Mouse (Mus musculus) limb, embryonic 12.5 days (tissue): Measurements from ENCODE around the gene Trim37. TPM values are rescaled to one million over a fixed set of nuclear protein-coding genes. Genes with fewer than 3 reads are reported as not detected.
A peak's percentile ranks its signal among the peaks of the same experiment; 100 is the strongest.

Experiments used
- ATAC-seq: fragments of 200-750 bp; cut with Nextera tagmentation; 2 replicates; pipeline ENCODE4 v1.8.0; 2017; ENCODE audit warnings: low read depth, moderate TSS enrichment; ENCODE audit not compliant: insufficient number of reproducible peaks, insufficient read depth, low FRiP score, low TSS enrichment
- H3K27ac ChIP-seq: fragments of 300-500 bp; sonication (generic); 2 replicates; pipeline ENCODE4 v1.5.1; 2016; ENCODE audit warnings: mild to moderate bottlenecking, moderate library complexity
- H3K27me3 ChIP-seq: fragments of 300-500 bp; sonication (generic); 2 replicates; pipeline ENCODE4 v1.6.1; 2016; ENCODE audit warnings: mild to moderate bottlenecking, moderate library complexity
- H3K36me3 ChIP-seq: fragments of 300-500 bp; sonication (generic); 2 replicates; pipeline ENCODE4 v1.6.1; 2016; ENCODE audit warnings: mild to moderate bottlenecking, moderate library complexity
- H3K4me1 ChIP-seq: fragments of 300-500 bp; sonication (generic); replicated peaks from 2 replicates; pipeline ENCODE4 v1.6.1; 2016
- H3K4me2 ChIP-seq: fragments of 300-500 bp; sonication (generic); 2 replicates; pipeline ENCODE4 v1.6.1; 2016; ENCODE audit warnings: mild to moderate bottlenecking, moderate library complexity
- H3K4me3 ChIP-seq: fragments of 300-500 bp; sonication (generic); replicated peaks from 2 replicates; pipeline ENCODE4 v1.5.1; 2016; ENCODE audit warnings: mild to moderate bottlenecking
- H3K9ac ChIP-seq: fragments of 300-500 bp; sonication (generic); replicated peaks from 2 replicates; pipeline ENCODE4 v1.6.1; 2016; ENCODE audit warnings: mild to moderate bottlenecking, moderate library complexity
- H3K9me3 ChIP-seq: fragments of 300-500 bp; sonication (generic); 2 replicates; pipeline ENCODE4 v1.6.1; 2016; ENCODE audit warnings: mild to moderate bottlenecking, moderate library complexity
- WGBS: fragments of 180-500 bp; shearing (Covaris S2); methylation state at CpG from one replicate; pipeline ENCODE4 v1.1.7; 2016; 5-methylcytosine and 5-hydroxymethylcytosine counted together
- polyA plus RNA-seq: library from polyadenylated mRNA; unstranded; fragments of >200 nt; fragmentation: Nextera tagmentation; extraction: Ambion mirVana; gene quantifications from 2 replicates; pipeline ENCODE4 v1.2.1, GENCODE M21; 2016

Gene Trim37
- polyA plus RNA-seq, 1 experiment from 2014 or later = 35.1 TPM

DNA sequence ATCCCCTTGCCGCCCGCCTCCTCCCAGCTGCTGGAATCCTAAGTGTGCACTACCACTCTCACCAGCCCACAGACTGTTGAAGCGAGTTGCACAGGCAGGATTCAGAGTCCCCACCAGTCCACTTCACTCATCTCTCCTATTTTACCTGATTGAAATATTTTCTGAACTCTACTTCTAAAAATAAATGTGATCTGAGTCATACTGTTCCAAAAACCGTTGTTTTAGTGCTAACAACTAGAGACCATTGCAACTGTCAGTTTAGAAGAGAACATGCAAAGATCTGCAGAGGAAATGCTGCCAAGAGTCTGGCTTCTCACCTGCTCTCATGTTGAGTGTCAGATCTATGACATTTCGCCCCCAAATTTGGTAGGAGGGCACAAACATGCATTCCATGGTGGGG is 106.5 kb downstream of the Trim37 start:
- Histone ChIP-seq H3K27me3 (no peaks in the 10 kb centered on the region), H3K27ac (no peak overlapping the region), H3K9ac (no peak overlapping the region), H3K36me3 (peaks cover 11% of the 10 kb centered on the region), H3K4me1 (no peaks in the 10 kb centered on the region), H3K4me2 (no peak overlapping the region), H3K9me3 (no peaks in the 10 kb centered on the region), H3K4me3 (no peak overlapping the region)
- ATAC-seq = no peak
- 89% methylated on average over 5 of the region's 5 CpGs for WGBS

DNA sequence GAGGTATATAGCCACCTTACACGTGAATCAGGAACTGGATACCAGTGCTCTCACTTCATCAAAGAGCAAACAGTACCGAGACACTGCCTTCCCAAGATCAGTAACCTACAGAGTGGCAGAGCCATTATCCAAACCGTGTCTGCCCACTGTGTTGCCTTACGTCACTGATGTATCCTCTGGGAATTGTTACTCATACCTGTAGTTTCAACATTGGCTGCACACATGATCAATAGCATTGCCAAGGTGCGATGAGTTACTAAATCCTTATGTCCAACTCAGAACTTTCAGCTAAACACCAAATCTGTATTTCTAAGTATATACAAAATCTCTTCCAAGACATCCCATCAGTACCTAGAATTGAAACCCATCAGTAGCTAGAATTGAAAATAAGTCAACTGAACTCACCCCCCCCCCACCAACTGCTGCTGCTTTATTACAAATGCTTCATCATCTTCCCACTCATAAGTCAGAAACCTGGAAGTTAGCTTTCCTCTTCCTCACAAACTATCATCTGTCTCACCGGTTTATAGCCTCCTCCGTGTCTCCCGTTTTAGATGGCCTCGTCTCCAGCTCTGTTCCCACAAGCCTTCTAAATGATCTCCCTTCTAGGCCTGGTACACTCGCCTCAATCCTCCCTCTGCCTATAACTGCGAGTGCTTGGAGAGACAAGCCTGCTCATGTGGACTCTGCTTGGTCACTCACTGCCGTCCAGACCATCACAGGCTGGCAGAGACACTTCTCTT is 108.0 kb downstream of the Trim37 start:
- no peaks in the 10 kb centered on the region for H3K9me3 ChIP-seq

DNA sequence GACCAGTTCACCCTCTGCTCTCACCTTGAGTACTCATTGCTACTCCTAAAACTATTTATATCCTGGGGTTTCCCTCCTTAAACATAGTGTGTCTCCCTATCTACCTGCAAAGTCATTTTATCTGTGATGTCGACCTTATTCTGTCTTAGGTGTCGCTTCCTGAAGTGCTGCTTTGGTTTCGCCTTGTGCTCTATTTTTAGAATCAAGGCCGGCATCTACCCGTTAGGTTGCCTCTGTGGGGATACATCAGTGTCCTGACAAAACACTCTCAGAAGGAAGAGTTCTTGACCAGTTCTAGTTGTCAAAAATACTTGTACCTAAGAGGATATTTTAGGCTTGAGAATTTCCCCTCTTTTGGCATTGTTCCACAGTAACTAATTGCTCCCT is 108.6 kb downstream of the Trim37 start:
- Histone ChIP-seq H3K27me3 (no peaks in the 10 kb centered on the region), H3K9ac (no peak overlapping the region), H3K27ac (no peak overlapping the region), H3K9me3 (no peaks in the 10 kb centered on the region), H3K4me3 (no peak overlapping the region), H3K4me1 (no peaks in the 10 kb centered on the region), H3K4me2 (no peak overlapping the region), H3K36me3 (peaks cover 11% of the 10 kb centered on the region)
- no peak for ATAC-seq
- WGBS = 80% methylated on average over 5 of the region's 5 CpGs

More for the DNA sequence above, 108.0 kb downstream of the Trim37 start:
- no peak overlapping the region for H3K4me3 ChIP-seq
- no peaks in the 10 kb centered on the region for H3K4me1 ChIP-seq
- H3K27me3 ChIP-seq = no peaks in the 10 kb centered on the region
- no peak overlapping the region for H3K4me2 ChIP-seq
- H3K9ac ChIP-seq = no peak overlapping the region
- 89% methylated on average over 12 of the region's 12 CpGs for WGBS
- H3K27ac ChIP-seq = no peak overlapping the region
- peaks cover 11% of the 10 kb centered on the region for H3K36me3 ChIP-seq
- ATAC-seq = no peak

DNA sequence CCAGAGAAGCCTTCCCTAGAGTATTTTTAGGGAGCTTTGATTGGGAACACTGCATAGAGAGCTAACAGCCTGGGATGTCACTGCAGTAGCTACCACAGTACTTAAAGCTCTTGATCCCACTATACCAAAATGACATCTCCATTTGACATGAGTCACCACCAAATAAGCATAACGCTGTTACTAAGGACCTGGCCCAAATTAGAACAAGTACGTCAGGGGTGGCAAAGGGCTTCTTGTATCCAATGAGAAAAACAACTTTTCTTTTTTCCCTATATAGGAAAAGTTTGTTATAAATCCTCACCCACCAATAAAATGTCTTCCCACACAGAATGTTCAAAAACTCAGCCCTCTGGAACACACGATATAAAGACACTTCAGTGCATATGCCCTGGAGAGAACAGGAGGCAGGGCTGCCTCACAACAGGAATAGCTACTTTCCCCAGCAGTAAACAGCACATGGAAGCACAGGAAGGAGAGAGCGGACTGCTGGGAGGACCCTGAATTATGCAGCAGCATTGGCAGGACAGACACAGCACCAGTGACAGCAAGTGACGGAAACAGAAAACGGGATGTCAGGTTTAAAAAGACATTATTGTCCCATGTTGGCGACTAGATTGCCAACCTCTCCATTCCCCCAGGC is 112.1 kb downstream of the Trim37 start:
- Histone ChIP-seq H3K9me3 (no peaks in the 10 kb centered on the region), H3K9ac (no peak overlapping the region), H3K4me1 (no peaks in the 10 kb centered on the region), H3K27me3 (peaks cover under 1% of the 10 kb centered on the region; the same call in 1 of the 2 replicates), H3K4me2 (no peak overlapping the region), H3K4me3 (no peak overlapping the region), H3K36me3 (peaks cover 10% of the 10 kb centered on the region), H3K27ac (no peak overlapping the region)
- ATAC-seq = no peak
- 90% methylated on average over 7 of the region's 7 CpGs for WGBS

DNA sequence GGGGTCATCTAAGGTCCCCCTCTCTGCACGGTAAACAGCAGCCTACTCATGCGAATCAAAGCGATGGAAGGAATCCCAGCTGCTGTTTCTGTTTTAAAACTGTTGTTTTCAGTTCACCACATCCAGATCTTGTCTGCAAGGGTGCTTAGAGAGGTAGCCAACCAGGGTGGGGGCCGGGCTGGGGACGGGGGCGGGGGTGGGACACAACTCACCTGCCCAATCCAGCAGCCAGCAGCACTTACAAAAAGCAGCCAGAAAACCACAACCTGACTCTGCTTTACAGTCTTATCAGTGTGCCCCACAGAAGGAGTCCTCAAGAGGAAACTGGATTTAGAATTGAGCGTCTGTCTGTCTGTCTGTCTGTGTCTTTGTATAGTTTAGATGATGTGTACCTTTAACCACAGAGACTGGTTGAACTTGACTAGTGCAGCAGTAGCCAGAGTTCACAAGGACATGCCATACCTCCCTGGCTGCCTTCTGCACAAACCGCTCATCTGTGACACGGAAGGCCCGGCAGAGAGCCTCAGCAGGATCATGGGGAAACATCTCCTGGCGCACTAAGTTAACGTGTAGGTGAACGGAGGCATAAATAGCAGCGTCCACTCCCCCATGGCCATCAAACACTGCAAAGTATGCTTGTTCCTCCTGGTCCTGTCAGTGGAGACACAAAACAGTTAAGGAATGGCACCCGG is 113.4 kb downstream of the Trim37 start:
- no peak overlapping the region for H3K4me2 ChIP-seq
- H3K9ac ChIP-seq = no peak overlapping the region
- no peaks in the 10 kb centered on the region for H3K9me3 ChIP-seq
- WGBS = 93% methylated on average over 15 of the region's 15 CpGs
- H3K4me3 ChIP-seq = no peak overlapping the region
- no peaks in the 10 kb centered on the region for H3K4me1 ChIP-seq
- H3K27ac ChIP-seq = no peak overlapping the region
- H3K27me3 ChIP-seq = peaks cover 10% of the 10 kb centered on the region; the same call in 1 of the 2 replicates
- ATAC-seq = no peak
- H3K36me3 ChIP-seq = 0 out of 2 replicates have a peak, but pooled peaks cover 3% of the 10 kb centered on the region

DNA sequence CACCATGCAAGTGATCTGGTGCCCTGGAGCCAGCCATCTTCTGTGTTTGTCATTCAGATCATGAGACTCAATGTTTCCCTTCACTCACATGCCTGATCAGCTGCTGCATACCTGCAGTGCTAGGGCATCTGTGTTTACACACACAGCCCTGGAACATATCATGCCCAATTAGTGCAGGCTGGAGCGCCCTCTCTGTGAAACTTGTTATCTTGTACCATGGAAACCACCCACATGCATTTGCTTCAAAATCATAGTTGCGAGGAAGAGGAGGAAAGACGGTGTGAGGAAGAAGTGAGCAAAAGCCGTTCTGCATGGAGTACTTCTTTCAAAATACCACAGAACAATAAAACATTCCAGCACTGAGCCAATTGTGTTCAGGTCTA is 113.9 kb downstream of the Trim37 start:
- Histone ChIP-seq H3K4me3 (no peak overlapping the region), H3K27ac (no peak overlapping the region), H3K36me3 (0 out of 2 replicates have a peak, but pooled peaks cover 3% of the 10 kb centered on the region), H3K9ac (no peak overlapping the region), H3K9me3 (no peaks in the 10 kb centered on the region), H3K27me3 (peaks cover 13% of the 10 kb centered on the region; the same call in 1 of the 2 replicates), H3K4me1 (no peaks in the 10 kb centered on the region; the same call in 1 of the 2 replicates), H3K4me2 (no peak overlapping the region)
- no peak for ATAC-seq
- WGBS = 93% methylated on average over 4 of the region's 4 CpGs

DNA sequence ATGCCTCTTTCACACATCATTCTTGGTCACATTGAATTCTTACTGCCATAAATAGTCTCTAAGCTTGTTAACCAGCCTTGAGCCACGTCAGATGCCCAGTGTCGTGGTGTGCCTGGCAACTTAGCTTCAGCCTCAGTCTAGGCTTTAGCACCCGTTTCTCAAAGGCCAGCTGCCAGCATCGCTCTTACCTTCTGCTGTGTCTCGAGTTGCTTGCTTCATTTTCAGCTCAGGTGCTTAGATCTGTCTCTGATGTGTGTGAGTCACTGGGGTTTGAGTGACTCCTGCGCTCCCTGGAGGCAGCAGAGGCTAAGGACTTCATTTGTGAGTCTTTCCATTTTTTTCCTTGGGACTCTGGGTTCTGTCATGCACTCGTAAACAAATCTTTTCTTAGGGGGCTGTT is 114.4 kb downstream of the Trim37 start:
- Histone ChIP-seq H3K36me3 (0 out of 2 replicates have a peak, but pooled peaks cover under 1% of the 10 kb centered on the region), H3K27ac (no peak overlapping the region), H3K9ac (no peak overlapping the region), H3K4me1 (peaks cover under 1% of the 10 kb centered on the region; the same call in 1 of the 2 replicates), H3K4me2 (no peak overlapping the region), H3K9me3 (no peaks in the 10 kb centered on the region), H3K27me3 (peaks cover 13% of the 10 kb centered on the region; the same call in 1 of the 2 replicates), H3K4me3 (no peak overlapping the region)
- WGBS = 74% methylated on average over 7 of the region's 7 CpGs
- ATAC-seq = no peak

DNA sequence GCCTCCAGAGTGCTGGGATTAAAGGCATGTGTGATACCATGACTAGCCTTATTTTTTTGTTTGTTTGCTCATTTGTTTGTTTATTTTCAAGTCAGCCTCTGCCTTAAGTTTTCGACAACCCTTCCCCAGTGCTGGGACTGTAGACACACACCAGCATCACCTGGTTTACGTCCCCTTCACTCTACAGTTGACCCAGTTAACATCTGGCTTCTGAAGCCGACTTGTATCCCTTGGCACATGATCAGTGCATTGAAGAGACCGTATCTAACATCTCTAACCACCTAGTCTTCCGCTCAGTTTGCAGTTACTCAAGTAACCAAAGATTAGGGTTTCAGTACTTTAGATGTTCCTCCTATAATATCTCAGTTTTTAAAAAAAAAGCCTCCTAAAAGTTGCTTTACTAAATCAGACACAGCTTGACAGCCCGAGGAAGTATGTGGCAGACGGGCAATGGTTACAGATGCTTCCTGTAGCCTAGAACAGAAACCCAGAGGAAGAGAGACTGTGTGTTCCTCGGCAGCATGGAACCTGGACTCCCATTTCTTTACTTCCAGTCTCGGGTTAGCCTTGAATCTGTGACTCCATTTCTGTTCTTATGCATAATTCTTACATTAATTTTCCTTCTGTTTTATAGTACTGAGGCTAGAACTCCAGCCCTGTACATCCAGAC is 118.4 kb downstream of the Trim37 start:
- H3K4me2 ChIP-seq = no peak overlapping the region
- peaks cover 36% of the 10 kb centered on the region for H3K27me3 ChIP-seq
- H3K36me3 ChIP-seq = no peaks in the 10 kb centered on the region
- H3K27ac ChIP-seq = no peak overlapping the region
- H3K9me3 ChIP-seq = no peaks in the 10 kb centered on the region
- no peak overlapping the region for H3K9ac ChIP-seq
- no peak for ATAC-seq
- peaks cover 14% of the 10 kb centered on the region for H3K4me1 ChIP-seq
- 77% methylated on average over 9 of the region's 9 CpGs for WGBS
- H3K4me3 ChIP-seq = no peak overlapping the region

DNA sequence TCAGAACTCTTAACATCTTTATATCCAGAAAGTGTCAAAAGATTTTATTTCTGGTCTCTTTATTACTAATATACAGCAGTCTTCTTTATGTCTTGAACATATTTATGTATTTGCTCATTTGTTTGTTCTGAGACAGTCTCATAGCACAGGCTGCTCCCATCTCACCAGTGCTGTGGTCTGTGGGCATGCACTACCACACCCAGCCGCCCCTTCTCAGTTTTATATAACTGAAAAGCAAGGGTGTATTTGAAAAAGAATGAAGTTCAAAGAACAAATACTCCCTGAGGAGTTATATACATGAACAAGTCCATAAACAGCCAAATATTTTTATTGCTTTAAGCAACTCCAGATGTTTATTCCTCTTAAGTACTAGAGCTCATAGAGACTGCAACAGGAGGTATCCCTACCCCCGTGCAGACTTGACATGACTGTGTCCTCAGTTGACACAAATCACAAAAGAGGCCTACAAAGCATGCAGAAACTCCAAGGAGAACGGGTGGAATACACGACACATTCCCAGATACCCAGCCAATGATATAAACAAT is 119.3 kb downstream of the Trim37 start:
- H3K27ac ChIP-seq = no peak overlapping the region
- peaks cover 38% of the 10 kb centered on the region for H3K27me3 ChIP-seq
- no peak overlapping the region for H3K9ac ChIP-seq
- H3K9me3 ChIP-seq = no peaks in the 10 kb centered on the region
- peaks cover 14% of the 10 kb centered on the region for H3K4me1 ChIP-seq
- 29% methylated on average over 4 of the region's 4 CpGs for WGBS
- H3K4me3 ChIP-seq = no peak overlapping the region
- H3K36me3 ChIP-seq = no peaks in the 10 kb centered on the region
- no peak overlapping the region for H3K4me2 ChIP-seq
- ATAC-seq = peak; percentile 84

DNA sequence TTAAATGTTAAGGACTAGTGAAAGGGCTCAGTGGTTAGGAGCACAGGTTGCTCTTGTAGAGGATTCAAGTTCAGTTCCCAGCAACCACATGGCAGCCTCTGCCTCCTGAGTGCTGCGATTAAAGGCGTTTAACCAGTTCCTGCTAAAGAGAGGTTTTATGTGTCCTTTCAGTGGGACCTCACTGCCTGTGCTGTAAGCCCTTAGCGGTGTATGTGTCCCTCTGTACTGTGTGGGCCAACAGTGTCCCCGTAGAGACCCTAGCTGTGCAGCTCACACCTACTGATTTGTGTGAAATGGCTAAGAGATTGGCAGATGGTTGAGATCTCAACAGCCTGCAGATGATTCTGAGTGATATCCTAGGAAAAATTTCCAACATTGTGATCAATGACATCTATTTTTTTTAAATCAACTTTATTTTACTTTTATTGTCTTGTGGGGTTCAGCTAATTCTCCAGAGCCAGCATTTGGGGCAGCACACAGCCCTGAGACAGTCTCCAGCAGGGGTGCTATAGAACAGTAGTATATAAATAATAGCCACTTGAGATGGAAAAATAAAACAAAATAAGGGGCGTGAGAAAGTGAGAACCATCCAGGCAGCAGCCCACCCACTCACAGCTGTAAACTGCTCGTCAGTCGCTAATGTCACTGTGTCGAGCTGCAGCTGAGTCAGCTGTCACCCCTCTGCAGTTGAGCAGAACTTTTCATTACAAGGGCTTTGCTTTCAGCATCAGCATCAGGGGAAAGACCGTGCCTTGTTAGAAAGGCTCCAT is 120.0 kb downstream of the Trim37 start:
- Histone ChIP-seq H3K4me1 (peaks cover 14% of the 10 kb centered on the region), H3K27ac (no peak overlapping the region), H3K9me3 (no peaks in the 10 kb centered on the region), H3K27me3 (peaks cover 38% of the 10 kb centered on the region), H3K4me2 (no peak overlapping the region), H3K4me3 (no peak overlapping the region), H3K36me3 (no peaks in the 10 kb centered on the region), H3K9ac (no peak overlapping the region)
- peak; percentile 61; the same call in 1 of the 2 replicates for ATAC-seq
- 35% methylated on average over 9 of the region's 9 CpGs for WGBS
